Mouse (Mus musculus): ENCODE measurements around the gene Gm17455. TPM values are rescaled to one million over a fixed set of nuclear protein-coding genes. Genes with fewer than 3 reads are reported as not detected.

Gene Gm17455
- polyA plus RNA-seq, 2 experiments = not detected

- Histone ChIP-seq H3K4me3 (ENCODE audit: insufficient read depth in 1 of 2, low read depth in 2 of 2, low read length in 2 of 2) (no peak overlapping the region), H3K27ac (no peak overlapping the region)
- no peak for ATAC-seq (ENCODE audit: insufficient read depth)
These were observed 7.9 kb upstream of the Gm17455 start for GRCm38 (mm10) chr10:60391661-60392060.

GRCm38 (mm10) chr10:60394936-60395335, 4.6 kb upstream of the Gm17455 start:
- H3K27ac ChIP-seq = no peak overlapping the region
- H3K4me1 ChIP-seq (replicated peaks; ENCODE audit: control insufficient read depth in 2 of 2, insufficient read depth in 2 of 2, low read length in 1 of 2) = 0 out of 4 replicates have a peak, but pooled peaks cover 0 to 5% of the 10 kb centered on the region in 2 experiments
- DNase-seq (ENCODE audit: low read depth in 3 of 3, low spot score in 3 of 3) (no peak), ATAC-seq (ENCODE audit: insufficient read depth) (no peak)
- H3K9me3 ChIP-seq (ENCODE audit: control insufficient read depth, low read length) = no peaks in the 10 kb centered on the region
- TF ChIP-seq CTCF (IDR thresholded peaks at IDR 0.05; ENCODE audit: low read depth) (no peak), EP300 (IDR thresholded peaks at IDR 0.05; ENCODE audit: low read depth) (no peak)
- no peak overlapping the region for H3K9ac ChIP-seq (replicated peaks)
- no peaks in the 10 kb centered on the region for H3K27me3 ChIP-seq (ENCODE audit: control insufficient read depth, insufficient read depth, low read length)
- H3K4me2 ChIP-seq (ENCODE audit: low read depth) = no peak overlapping the region
- H3K36me3 ChIP-seq (replicated peaks; ENCODE audit: control insufficient read depth, insufficient read depth, low read depth) = no peaks in the 10 kb centered on the region
- WGBS (ENCODE audit: insufficient replicate concordance) = 62% methylated on average over 7 of the region's 7 CpGs
- no peak overlapping the region for H3K4me3 ChIP-seq (ENCODE audit: insufficient read depth in 1 of 2, low read depth in 2 of 2, low read length in 2 of 2)

More at GRCm38 (mm10) chr10:60391661-60392060, 7.9 kb upstream of the Gm17455 start:
- Histone ChIP-seq H3K36me3 (replicated peaks; ENCODE audit: control insufficient read depth, insufficient read depth, low read depth) (no peaks in the 10 kb centered on the region), H3K4me1 (replicated peaks; ENCODE audit: control insufficient read depth in 2 of 2, insufficient read depth in 2 of 2, low read length in 1 of 2) (0 out of 4 replicates have a peak, but pooled peaks cover 0 to 5% of the 10 kb centered on the region in 2 experiments), H3K9me3 (ENCODE audit: control insufficient read depth, low read length) (no peaks in the 10 kb centered on the region), H3K9ac (replicated peaks) (no peak overlapping the region), H3K27me3 (ENCODE audit: control insufficient read depth, insufficient read depth, low read length) (no peaks in the 10 kb centered on the region), H3K4me2 (ENCODE audit: low read depth) (no peak overlapping the region)
- TF ChIP-seq CTCF (IDR thresholded peaks at IDR 0.05; ENCODE audit: low read depth) = no peak
- no peak for TF ChIP-seq EP300 (IDR thresholded peaks at IDR 0.05; ENCODE audit: low read depth)
- DNase-seq (ENCODE audit: low read depth in 3 of 3, low spot score in 3 of 3) = no peak
- 81% methylated on average over 9 of the region's 9 CpGs for WGBS (ENCODE audit: insufficient replicate concordance)

GRCm38 (mm10) chr10:60395605-60396004, 3.9 kb upstream of the Gm17455 start:
- DNase-seq (ENCODE audit: low read depth in 3 of 3, low spot score in 3 of 3) (no peak), ATAC-seq (ENCODE audit: insufficient read depth) (no peak)
- TF ChIP-seq CTCF (IDR thresholded peaks at IDR 0.05; ENCODE audit: low read depth) (no peak), EP300 (IDR thresholded peaks at IDR 0.05; ENCODE audit: low read depth) (no peak)
- H3K27me3 ChIP-seq (ENCODE audit: control insufficient read depth, insufficient read depth, low read length) = no peaks in the 10 kb centered on the region
- no peak overlapping the region for H3K4me3 ChIP-seq (ENCODE audit: insufficient read depth in 1 of 2, low read depth in 2 of 2, low read length in 2 of 2)
- no peak overlapping the region for H3K4me2 ChIP-seq (ENCODE audit: low read depth)
- no peaks in the 10 kb centered on the region for H3K9me3 ChIP-seq (ENCODE audit: control insufficient read depth, low read length)
- 0 out of 4 replicates have a peak, but pooled peaks cover 0 to 4% of the 10 kb centered on the region in 2 experiments for H3K4me1 ChIP-seq (replicated peaks; ENCODE audit: control insufficient read depth in 2 of 2, insufficient read depth in 2 of 2, low read length in 1 of 2)
- H3K27ac ChIP-seq = no peak overlapping the region
- no peak overlapping the region for H3K9ac ChIP-seq (replicated peaks)
- WGBS (ENCODE audit: insufficient replicate concordance) = 49% methylated on average over 5 of the region's 5 CpGs
- H3K36me3 ChIP-seq (replicated peaks; ENCODE audit: control insufficient read depth, insufficient read depth, low read depth) = no peaks in the 10 kb centered on the region

- H3K4me1 ChIP-seq (replicated peaks; ENCODE audit: control insufficient read depth in 2 of 2, insufficient read depth in 2 of 2, low read length in 1 of 2) = no peaks in the 10 kb centered on the region
- H3K9ac ChIP-seq (replicated peaks) = no peak overlapping the region
- WGBS (ENCODE audit: insufficient replicate concordance) = 67% methylated on average over 10 of the region's 10 CpGs
- H3K36me3 ChIP-seq (replicated peaks; ENCODE audit: control insufficient read depth, insufficient read depth, low read depth) = no peaks in the 10 kb centered on the region
- ATAC-seq (ENCODE audit: insufficient read depth) (no peak), DNase-seq (ENCODE audit: low read depth in 3 of 3, low spot score in 3 of 3) (peak in 1 of 3 experiments; percentile 9)
- no peak overlapping the region for H3K4me2 ChIP-seq (ENCODE audit: low read depth)
- TF ChIP-seq CTCF (IDR thresholded peaks at IDR 0.05; ENCODE audit: low read depth) (no peak), EP300 (IDR thresholded peaks at IDR 0.05; ENCODE audit: low read depth) (no peak)
- H3K27me3 ChIP-seq (ENCODE audit: control insufficient read depth, insufficient read depth, low read length) = no peaks in the 10 kb centered on the region
- H3K27ac ChIP-seq = no peak overlapping the region
- H3K4me3 ChIP-seq (ENCODE audit: insufficient read depth in 1 of 2, low read depth in 2 of 2, low read length in 2 of 2) = no peak overlapping the region
- H3K9me3 ChIP-seq (ENCODE audit: control insufficient read depth, low read length) = no peaks in the 10 kb centered on the region
These were observed 1.3 kb upstream of the Gm17455 start for GRCm38 (mm10) chr10:60398051-60398814.

- ATAC-seq (ENCODE audit: insufficient read depth) = no peak
These were observed 1.2 kb downstream of the Gm17455 start for GRCm38 (mm10) chr10:60400507-60401295.

More at GRCm38 (mm10) chr10:60400507-60401295, 1.2 kb downstream of the Gm17455 start:
- Histone ChIP-seq H3K4me2 (ENCODE audit: low read depth) (no peak overlapping the region), H3K36me3 (replicated peaks; ENCODE audit: control insufficient read depth, insufficient read depth, low read depth) (no peaks in the 10 kb centered on the region), H3K27me3 (ENCODE audit: control insufficient read depth, insufficient read depth, low read length) (no peaks in the 10 kb centered on the region), H3K4me3 (ENCODE audit: insufficient read depth in 1 of 2, low read depth in 2 of 2, low read length in 2 of 2) (no peak overlapping the region), H3K9me3 (ENCODE audit: control insufficient read depth, low read length) (no peaks in the 10 kb centered on the region), H3K9ac (replicated peaks) (no peak overlapping the region), H3K4me1 (replicated peaks; ENCODE audit: control insufficient read depth in 2 of 2, insufficient read depth in 2 of 2, low read length in 1 of 2) (no peaks in the 10 kb centered on the region), H3K27ac (no peak overlapping the region)
- TF ChIP-seq CTCF (IDR thresholded peaks at IDR 0.05; ENCODE audit: low read depth) (no peak), EP300 (IDR thresholded peaks at IDR 0.05; ENCODE audit: low read depth) (no peak)
- 67% methylated on average over 11 of the region's 11 CpGs for WGBS (ENCODE audit: insufficient replicate concordance)
- no peak for DNase-seq (ENCODE audit: low read depth in 3 of 3, low spot score in 3 of 3)

All from liver, embryonic 14.5 days (tissue).